Mouse (Mus musculus): ENCODE measurements around the gene Tbce.
A peak's percentile ranks its signal among the peaks of the same experiment; 100 is the strongest.

Tbce gene

DNA sequence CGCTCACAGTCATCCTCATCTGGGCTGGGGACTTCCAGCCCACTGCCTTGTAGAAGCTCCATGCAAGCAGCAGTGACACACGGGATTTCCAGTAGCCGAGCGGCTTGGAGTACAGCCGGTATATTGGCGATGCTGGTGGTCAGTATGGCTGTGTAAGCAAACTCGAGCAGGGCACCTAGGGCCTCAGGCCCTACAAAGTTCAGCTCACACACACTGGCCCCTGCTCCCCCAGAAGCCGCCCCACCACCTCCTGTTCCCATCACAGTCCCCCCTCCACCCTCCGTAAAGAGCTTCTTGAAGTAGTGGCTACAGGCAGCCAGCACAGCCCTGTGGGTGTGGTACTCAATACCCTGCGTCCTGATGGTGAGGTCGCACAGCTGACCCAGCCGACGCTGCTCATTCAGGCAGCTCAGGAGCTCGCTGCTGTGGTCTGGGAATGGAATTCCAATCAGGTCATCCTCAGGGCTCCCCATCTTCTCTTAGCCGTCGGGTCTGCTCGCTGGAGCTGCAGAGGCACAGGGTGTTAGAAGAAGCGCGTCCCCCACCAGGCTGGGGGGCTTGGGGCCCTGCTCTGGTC lies 74.0 kb downstream of the Tbce start:
- no peak for DNase-seq

DNA sequence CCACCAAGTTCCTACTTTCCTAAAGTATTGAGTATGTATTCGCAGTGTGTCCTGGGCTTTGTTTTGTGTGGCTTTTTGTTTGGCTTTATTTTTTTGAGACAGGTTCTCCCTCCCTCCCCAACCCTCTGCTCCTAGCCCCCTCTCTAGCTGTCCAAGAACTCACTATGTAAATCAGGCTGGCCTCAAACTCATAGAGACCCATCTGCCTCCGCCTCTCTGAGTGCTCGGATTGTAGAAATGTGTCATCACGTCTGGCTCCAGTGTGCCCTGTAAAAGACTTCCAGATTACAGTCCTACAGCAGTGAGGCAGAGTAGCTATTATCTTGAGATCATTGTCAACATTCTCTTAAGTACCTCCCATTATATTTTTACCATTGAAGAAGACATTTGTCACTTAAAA lies 78.4 kb downstream of the Tbce start:
- DNase-seq, result no peak

DNA sequence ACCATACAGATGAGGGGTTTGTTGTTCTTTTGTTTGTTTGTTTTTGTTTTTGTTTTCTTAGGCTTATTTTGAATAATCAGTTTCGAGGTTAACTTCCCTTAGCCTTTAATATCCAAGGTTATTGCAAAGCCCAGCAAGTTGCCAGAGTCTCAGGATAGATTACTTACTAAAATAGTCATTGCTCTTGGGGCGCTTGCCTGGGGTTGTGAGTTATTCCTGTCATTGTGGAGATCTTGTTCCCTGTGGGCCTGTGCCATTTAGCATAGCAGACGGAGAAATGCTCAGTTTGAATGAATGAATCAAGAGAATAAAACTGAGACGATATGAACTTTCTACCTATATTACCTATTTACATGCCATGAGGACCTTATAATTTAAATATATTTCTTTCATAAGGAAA lies 79.2 kb downstream of the Tbce start:
- DNase-seq, result no peak

- no peak for DNase-seq
Observed at GRCm38 (mm10) chr13:13956686-13957085, 82.8 kb downstream of the Tbce start.

GRCm38 (mm10) chr13:13954931-13955330 lies 84.5 kb downstream of the Tbce start:
- no peak for DNase-seq

DNA sequence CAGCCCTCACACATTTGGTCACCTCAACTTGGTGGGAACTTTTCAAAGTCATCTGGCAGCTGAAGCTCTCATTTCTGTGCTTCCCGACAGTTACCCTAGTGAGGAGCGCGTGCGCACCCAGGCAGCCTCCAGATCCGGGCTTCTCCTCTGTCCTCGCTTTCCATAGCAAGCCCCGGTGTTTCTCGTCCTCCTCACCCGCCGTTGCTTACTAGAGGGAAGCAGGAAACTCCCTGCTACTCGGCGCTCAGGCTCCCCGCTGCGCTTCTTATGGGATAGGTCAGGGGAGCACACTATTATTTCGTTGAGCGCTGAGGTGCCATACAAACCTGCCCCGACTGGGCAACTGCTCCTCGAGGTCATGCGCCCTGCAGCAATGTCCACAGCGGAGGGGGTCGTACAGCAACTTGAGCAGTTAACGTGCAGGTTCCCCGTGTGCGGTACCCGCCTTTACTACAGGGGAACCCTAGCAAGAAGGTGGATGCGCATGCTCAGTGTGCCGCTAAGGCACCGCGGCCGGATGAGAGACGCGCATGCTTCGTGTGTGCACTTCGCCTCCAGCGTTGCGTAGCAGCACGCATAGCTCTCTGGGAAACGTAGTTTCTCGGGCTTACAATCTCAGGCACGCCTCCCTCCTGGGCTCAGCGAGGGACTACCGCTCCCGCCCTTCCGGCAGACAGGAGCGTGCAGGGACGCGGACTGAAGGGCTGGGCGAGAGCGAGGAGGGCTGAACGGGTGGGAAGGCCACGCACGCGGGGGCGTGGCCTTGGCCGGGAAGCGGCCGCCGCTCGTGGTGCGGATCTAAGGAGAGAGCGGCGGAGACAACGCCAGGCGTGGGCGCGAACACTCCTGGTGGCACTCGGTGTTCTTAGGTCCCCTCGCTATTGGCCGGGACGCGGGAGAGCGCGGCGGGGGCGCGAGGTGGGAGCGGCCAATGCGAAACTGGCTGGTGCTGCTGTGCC lies 85.3 kb downstream of the Tbce start, which contains the start of gene B3galnt2:
Gene B3galnt2 (plus strand): TSS at position 596 of the 959 bp plus-strand sequence.
- peak; percentile 87 to 95 for DNase-seq
